Mouse (Mus musculus) myocyte (in vitro differentiated cells): Measurements from ENCODE around the gene Cers5. TPM values are rescaled to one million over a fixed set of nuclear protein-coding genes. Genes with fewer than 3 reads are reported as not detected.

ENCODE experiments used
- H3K27me3 ChIP-seq: one replicate; pipeline ENCODE4 v1.6.1; 2011; ENCODE audit not compliant: control insufficient read depth, insufficient read depth, insufficient read length
- H3K36me3 ChIP-seq: one replicate; pipeline ENCODE4 v1.6.1; 2011; ENCODE audit not compliant: control insufficient read depth, insufficient read depth
- H3K4me2 ChIP-seq: one replicate; pipeline ENCODE4 v1.6.1; 2011; ENCODE audit warnings: low read depth, control low read depth
- H3K4me3 ChIP-seq: one replicate; pipeline ENCODE4 v1.5.1; 2011; ENCODE audit warnings: mild to moderate bottlenecking, control low read depth, moderate library complexity
- H3K79me2 ChIP-seq: one replicate; pipeline ENCODE4 v1.6.1; 2011; ENCODE audit not compliant: control insufficient read depth, insufficient read depth
- H3ac ChIP-seq: one replicate; pipeline ENCODE4 v1.6.1; 2011; ENCODE audit not compliant: control insufficient read depth, insufficient read length
- CEBPB ChIP-seq: IDR thresholded peaks from 2 replicates; pipeline ENCODE4 v1.6.1; 2011; ENCODE audit warnings: mild to moderate bottlenecking, moderate library complexity; ENCODE audit not compliant: poor library complexity, insufficient read depth, severe bottlenecking
- E2F4 ChIP-seq: IDR thresholded peaks from one replicate; pipeline ENCODE4 v1.6.1; 2011; ENCODE audit warnings: mild to moderate bottlenecking, control low read depth, moderate library complexity; ENCODE audit not compliant: insufficient read depth
- MYOD1 ChIP-seq, 3 experiments: IDR thresholded peaks; one replicate each; pipeline ENCODE4 v1.6.1; 2011; ENCODE audit warnings: control low read depth in 2 of 3, low read depth in 2 of 3, mild to moderate bottlenecking in 2 of 3, moderate library complexity in 1 of 3; ENCODE audit not compliant: insufficient read length in 2 of 3, control insufficient read depth in 1 of 3
- MYOG ChIP-seq, 3 experiments: IDR thresholded peaks; one replicate each; pipeline ENCODE4 v1.6.1; 2011; ENCODE audit warnings: control low read depth in 2 of 3, low read depth in 2 of 3, mild to moderate bottlenecking in 2 of 3; ENCODE audit not compliant: insufficient read length in 2 of 3, control insufficient read depth in 1 of 3, insufficient read depth in 1 of 3
- POLR2A ChIP-seq: IDR thresholded peaks from one replicate; pipeline ENCODE4 v1.6.1; 2011; ENCODE audit warnings: low read depth, mild to moderate bottlenecking, control low read depth, moderate library complexity; ENCODE audit not compliant: insufficient read length
- POLR2AphosphoS2 ChIP-seq: IDR thresholded peaks from one replicate; pipeline ENCODE4 v1.6.1; 2011; ENCODE audit warnings: low read depth, control low read depth; ENCODE audit not compliant: insufficient read length
- REST ChIP-seq: IDR thresholded peaks from one replicate; pipeline ENCODE4 v1.6.1; 2011; ENCODE audit warnings: mild to moderate bottlenecking, control low read depth, moderate library complexity; ENCODE audit not compliant: insufficient read depth, insufficient read length
- TCF12 ChIP-seq: IDR thresholded peaks from one replicate; pipeline ENCODE4 v1.6.1; 2011; ENCODE audit warnings: mild to moderate bottlenecking, control low read depth; ENCODE audit not compliant: poor library complexity, insufficient read depth, severe bottlenecking
- USF1 ChIP-seq: IDR thresholded peaks from one replicate; pipeline ENCODE4 v1.6.1; 2011; ENCODE audit warnings: low read depth, mild to moderate bottlenecking, control low read depth, moderate library complexity
- polyA plus RNA-seq: library from polyadenylated mRNA; unstranded; fragments of >200 nt; fragmentation: generic; extraction: Trizol; gene quantifications from one replicate; pipeline ENCODE4 v1.2.1, GENCODE M21; 2012; ENCODE audit warnings: missing spikeins

The Cers5 gene
- polyA plus RNA-seq, 1 experiment = 68.6 TPM

GRCm38 (mm10) chr15:99688712-99689111, 84.0 kb downstream of the Cers5 start:
- no peaks in the 10 kb centered on the region for H3K36me3 ChIP-seq
- no peak overlapping the region for H3K4me3 ChIP-seq
- TF ChIP-seq MYOG (IDR thresholded peaks at IDR 0.05; ENCODE audit: control insufficient read depth in 1 of 3, insufficient read depth in 1 of 3, insufficient read length in 2 of 3, low read depth in 2 of 3) (no peak), REST (no peak), CEBPB (no peak), MYOD1 (IDR thresholded peaks at IDR 0.05; ENCODE audit: control insufficient read depth in 1 of 3, insufficient read length in 2 of 3, low read depth in 2 of 3) (no peak), E2F4 (no peak), POLR2AphosphoS2 (no peak), USF1 (no peak), POLR2A (no peak), TCF12 (no peak)
- no peaks in the 10 kb centered on the region for H3K79me2 ChIP-seq
- no peak overlapping the region for H3K4me2 ChIP-seq
- H3ac ChIP-seq = no peak overlapping the region
- H3K27me3 ChIP-seq = peaks cover 36% of the 10 kb centered on the region

Other genes starting within 250 kb of the Cers5 start
- 0.40 TPM for gene Faim2, start 244.7 kb downstream of the Cers5 start, polyA plus RNA-seq
- gene Aqp2, start 193.8 kb downstream of the Cers5 start, polyA plus RNA-seq = 0.02 TPM
- 109 TPM for gene Aqp5, start 182.1 kb downstream of the Cers5 start, polyA plus RNA-seq
- not detected for gene Aqp6, start 171.5 kb downstream of the Cers5 start, polyA plus RNA-seq
- 99.0 TPM for gene Racgap1, start 121.2 kb downstream of the Cers5 start, polyA plus RNA-seq
- 2.0 TPM for gene Asic1, start 102.5 kb downstream of the Cers5 start, polyA plus RNA-seq
- 18.9 TPM for gene Smarcd1, start 70.8 kb downstream of the Cers5 start, polyA plus RNA-seq
- not detected for gene Gm17349, start 67.4 kb downstream of the Cers5 start, polyA plus RNA-seq
- 6.9 TPM for gene Gpd1, start 55.4 kb downstream of the Cers5 start, polyA plus RNA-seq
- 410 TPM for gene Cox14, start 47.3 kb downstream of the Cers5 start, polyA plus RNA-seq
- gene Lima1, start 102.6 kb upstream of the Cers5 start, polyA plus RNA-seq = 140 TPM
- 0.22 TPM for gene Fam186a, start 194.2 kb upstream of the Cers5 start, polyA plus RNA-seq
- 15.9 TPM for gene Larp4, start 197.2 kb upstream of the Cers5 start, polyA plus RNA-seq